Mouse (Mus musculus) left cerebral cortex, adult 11 months (tissue): ENCODE measurements around the gene Glod4.

Experiments
- DNase-seq: peaks from one replicate; pipeline ENCODE4 v3.0.0; 2022; ENCODE audit warnings: low spot score

Glod4 gene

DNA sequence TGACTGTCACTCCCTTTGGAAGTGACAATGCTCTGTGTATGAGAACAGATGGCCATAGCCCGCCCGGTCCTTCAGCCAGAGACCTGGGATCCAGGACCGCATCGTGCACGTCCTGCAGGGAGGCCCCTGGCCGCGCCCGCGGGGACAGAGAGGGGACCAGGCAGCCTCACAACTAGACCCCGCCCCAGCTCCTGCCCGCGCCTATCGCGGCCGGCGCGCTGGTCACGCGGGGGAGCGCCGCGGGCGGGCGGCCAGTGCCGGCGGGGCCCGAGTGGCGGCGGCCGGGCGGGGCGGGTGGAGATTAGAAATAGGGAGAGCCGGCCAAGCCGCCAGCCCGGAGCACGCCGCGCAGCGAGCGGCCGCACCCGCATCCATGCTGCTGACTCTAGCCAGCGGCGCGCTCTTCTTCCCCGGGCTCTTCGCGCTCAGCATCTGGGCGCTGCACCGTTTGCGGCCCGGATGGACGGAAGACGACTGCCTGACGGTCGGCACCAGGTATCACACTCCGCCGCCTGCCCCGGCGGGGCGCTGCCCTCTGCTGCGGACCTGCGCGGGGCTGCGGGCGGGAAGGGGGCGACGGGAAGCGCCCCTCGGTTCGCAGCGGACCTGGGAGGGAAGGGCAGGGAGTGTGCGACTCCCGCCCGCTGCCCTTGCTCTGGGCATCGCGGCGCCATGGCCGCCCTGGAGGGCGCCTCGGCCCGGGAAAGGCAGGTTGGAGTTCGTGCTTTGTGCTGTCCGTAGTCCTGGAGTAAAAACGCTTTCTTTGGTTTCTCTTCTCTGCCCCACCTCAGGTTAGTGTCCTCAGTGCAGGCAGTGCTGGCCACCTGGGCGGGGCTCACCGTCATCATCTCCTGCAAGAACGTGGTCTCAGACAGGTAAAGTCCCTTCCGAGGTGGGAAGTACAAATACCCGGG, 41.5 kb downstream of the Glod4 start:
- peak; percentile 77 for DNase-seq

DNA sequence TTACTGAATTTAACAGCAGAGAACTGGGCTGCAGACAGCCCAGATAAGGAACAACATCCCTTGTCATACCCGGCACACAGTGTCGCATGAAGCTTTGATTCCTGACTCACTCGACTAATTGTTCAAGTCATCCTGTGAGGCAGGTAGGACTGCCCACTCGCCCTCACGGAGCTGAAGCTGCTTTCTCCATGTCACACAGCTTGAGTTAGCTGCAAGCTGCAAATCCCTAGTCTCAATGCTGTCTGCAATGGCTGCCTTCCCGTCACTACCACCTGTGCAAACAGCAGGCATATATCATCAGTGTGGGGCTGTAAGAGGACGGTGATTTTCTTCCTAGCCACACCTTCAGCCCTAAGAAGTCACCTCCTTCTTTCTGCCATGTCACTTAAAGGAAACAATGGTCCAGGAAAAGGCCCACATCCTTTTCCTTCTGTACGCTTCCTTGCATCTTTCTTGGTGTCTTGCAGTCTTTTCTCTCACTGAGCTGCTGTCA, 46.5 kb downstream of the Glod4 start:
- no peak for DNase-seq

GRCm38 (mm10) chr11:76196275-76196976, 47.1 kb downstream of the Glod4 start:
- no peak for DNase-seq

DNA sequence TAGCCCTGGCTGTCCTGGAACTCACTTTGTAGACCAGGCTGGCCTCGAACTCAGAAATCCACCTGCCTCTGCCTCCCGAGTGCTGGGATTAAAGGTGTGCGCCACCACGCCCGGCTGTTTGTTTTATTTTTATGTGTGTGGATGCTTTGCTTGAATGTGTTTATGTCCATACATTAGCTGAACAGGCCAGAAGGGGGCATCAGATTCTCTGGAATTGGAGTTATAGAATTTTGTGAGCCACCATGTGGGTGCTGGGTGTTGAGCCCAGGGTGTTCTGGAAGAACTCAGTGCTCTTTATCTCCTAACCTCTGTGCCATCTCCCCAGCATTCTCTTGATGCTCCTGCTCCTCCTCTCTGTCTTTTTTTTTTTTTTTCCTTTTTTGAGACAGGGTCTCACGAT, 56.6 kb downstream of the Glod4 start:
- DNase-seq: no peak

GRCm38 (mm10) chr11:76183745-76184144, 59.8 kb downstream of the Glod4 start:
- DNase-seq: no peak

DNA sequence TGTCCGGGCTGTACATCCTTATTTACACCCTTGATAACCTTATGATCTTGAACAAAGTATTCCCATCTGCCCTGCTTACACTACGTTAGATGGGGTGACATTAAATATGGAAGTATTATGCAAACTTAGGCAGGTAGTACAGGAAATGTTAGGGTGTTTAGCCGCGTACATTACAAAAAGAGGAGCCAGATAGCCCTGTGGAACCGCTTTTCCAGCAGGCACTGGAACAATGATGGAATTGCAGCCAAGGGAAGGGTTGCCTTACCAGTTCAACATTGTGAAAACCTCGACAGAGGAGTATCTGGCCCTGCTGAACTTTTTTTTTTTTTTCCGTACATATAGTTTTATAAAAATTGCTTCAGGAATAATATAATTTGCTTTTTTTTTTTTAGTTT, 63.4 kb downstream of the Glod4 start:
- DNase-seq: no peak

GRCm38 (mm10) chr11:76179495-76180145, 63.9 kb downstream of the Glod4 start, which contains the start of the genes Vps53 and Fam57a:
Gene Vps53, minus strand, starts transcription at chr11:76179647.
Gene Fam57a, plus strand, starts transcription at chr11:76179671.
- peak; percentile 77 for DNase-seq

GRCm38 (mm10) chr11:76178726-76179494, 64.6 kb downstream of the Glod4 start:
- no peak for DNase-seq

GRCm38 (mm10) chr11:76170207-76170606, 73.3 kb downstream of the Glod4 start:
- DNase-seq: no peak

DNA sequence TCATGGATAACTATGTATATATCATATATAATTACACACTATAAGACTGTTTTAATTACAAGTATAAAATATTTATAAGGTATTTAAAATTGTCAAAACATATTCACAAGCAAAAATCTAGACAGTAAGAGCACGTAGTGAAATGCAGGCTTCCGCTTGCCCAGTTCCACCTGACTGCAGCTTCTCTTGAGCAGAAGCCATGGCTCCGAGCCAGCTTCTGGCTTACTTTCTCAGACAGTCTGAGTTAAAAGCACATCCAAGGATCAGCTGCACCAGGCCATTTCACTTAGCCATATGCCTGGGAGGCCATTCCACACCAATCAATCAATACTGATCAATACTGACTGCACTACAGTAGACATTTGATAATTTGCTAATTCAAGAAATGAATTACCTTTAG, 74.5 kb downstream of the Glod4 start:
- no peak for DNase-seq

DNA sequence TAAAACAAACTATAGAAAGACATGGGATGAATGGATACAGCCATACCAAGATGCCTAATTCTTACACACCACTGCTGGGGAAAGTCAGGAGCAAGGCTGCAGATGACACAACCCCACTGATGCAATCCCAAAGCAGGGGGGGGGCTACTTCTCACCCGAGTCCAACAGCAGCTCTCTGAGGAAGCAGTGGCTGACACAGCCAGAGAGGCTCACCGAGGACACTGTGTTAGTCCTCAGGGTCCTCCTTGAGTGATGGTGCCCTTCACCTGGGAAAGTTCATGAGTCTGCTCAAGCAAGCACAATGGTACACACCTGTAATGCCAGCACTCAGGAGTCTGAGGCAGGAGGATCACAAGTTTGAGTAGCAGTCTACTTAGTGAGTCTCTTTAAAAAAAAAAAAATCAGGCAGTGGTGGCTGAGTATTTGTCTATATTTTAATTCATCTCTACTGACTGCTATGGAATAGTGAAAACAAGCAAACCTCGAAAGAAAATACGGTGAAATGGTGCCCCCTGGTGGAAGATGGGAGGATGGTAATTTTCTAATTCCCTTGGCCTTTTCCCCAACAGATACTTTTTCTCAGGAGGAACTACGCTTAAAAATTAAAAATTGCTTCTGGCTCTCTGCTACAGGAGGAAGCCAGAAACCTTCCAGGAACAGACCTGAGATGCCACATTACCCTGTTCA, 76.3 kb downstream of the Glod4 start:
- DNase-seq: no peak

DNA sequence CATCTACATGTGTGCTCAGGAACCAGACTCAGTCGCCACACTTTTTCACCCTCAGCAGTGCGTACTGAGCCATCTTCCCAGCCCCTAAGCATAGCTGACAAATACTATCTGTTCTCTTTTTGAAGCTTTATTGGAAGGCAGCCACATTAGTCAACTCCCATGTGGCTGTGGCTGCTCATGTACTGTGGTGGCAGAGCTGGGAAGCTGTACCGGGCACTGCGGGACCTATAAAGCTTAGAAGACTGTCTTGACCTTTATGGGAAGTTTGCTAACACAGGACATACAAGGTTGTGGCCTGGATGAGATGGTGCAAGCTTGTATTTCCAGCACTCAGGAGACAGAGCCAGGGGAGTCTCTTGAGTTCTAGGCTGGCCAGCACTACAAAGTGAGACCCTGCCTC, 76.9 kb downstream of the Glod4 start:
- no peak for DNase-seq

GRCm38 (mm10) chr11:76160251-76160650, 83.3 kb downstream of the Glod4 start:
- no peak for DNase-seq

DNA sequence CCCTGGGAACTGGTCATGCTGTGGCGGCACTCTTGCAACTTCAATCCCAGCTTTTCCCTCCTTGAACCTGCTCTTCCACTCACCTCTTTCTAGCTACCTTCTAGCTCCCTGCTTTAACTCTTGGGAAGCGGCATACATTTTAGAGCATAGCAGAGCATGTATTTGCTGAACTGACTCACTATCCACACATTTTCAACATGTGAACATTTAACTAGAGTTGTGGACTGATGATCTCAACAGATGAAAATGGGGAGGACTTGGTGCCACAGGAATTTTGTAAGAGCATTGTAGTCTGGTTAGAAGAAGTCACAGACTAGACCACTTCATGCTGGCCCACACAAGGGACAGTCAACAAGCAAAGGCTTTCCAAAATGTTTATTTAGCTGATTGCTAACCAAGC, 85.2 kb downstream of the Glod4 start:
- DNase-seq: no peak

DNA sequence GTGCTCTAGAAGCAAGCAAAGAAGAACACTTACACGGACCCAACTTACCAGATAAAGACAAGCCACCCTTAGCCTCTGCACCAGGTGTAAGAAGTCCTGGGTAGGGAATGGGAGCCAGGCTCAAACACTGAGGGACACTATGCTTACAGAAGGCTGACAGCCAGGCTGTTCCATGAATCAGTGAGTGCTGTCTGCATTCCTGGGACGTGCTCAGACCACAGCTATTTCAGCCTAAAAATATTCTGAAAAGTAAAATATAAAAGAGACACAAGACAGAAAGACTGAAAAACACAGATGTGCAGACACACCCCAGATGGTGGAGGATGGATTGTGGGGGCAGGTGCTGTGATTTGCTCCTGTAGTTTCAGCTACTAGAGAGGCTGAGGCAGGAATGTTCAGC, 88.7 kb downstream of the Glod4 start:
- no peak for DNase-seq

- no peak for DNase-seq
Measured at GRCm38 (mm10) chr11:76154200-76154599, 89.3 kb downstream of the Glod4 start.

GRCm38 (mm10) chr11:76153236-76153951, 90.1 kb downstream of the Glod4 start:
- no peak for DNase-seq

DNA sequence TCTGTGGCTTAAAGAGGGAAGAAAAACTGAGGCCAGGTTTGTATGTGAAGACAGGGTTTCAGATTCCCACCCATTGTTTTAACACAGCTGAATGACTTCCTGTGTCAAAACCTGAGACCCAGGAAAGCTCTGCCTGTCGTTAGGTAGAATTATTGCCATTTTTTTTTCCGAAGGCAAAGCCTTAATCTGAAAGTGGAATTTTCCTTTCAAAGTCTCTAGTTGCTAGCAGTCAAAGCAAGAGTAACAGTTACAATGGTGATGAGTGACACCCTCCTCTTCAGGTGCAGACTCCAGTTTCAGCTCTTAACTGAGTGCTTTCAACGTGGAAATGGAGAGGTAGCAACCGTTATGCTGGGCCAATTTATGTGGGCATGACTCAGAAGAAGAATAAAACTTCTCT, 92.5 kb downstream of the Glod4 start:
- no peak for DNase-seq

DNA sequence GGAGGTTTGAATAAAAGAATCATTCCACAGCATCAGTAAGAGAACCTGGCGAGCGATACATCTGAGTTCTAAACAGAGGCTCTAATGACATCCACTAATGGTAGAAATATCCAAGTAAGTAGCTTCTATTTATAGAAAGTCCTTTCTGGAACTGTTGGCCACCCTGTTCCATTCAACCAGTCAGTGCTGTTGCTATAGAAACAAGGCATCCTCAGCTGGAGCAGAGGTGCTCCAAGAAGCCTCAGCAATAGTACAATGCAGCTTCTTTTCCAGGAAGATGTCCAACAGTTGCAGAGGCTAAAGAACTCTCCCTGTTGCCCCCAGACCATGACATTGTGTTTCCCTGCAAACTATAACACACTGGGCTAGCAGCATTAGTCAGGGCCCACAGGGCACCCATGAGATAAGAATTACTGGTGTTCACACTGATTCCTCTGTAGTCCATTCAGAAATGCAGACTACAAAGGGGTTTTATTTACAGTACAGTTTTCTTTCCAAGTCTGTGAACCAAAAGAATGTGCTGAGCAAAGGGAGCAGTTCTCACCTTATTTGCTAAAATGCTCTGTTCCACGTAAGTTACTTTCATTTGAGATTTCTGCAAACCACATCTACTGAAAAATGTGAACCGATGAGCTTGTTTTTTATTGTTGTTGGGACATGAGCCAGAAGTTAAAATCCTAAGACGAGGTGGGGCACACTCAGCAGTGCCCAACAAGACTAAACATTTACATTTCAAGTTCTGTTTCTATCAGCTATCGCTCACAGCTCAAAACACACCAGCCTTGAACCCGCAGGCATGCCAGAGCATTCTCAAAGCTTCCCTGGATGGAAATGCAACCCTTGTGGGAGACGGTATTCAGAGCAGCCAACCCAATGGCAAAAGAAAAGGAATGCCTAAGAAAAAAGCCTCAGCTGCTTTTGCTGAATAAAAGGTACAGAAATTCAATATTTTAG, 95.2 kb downstream of the Glod4 start:
- DNase-seq: peak; percentile 28
